Mouse (Mus musculus): ENCODE results near the gene Hspb7. TPM values are rescaled to one million over a fixed set of nuclear protein-coding genes. Genes with fewer than 3 reads are reported as not detected.

Hspb7 gene
- polyA plus RNA-seq, 1 experiment from 2014 or later = 0.04 TPM

DNA sequence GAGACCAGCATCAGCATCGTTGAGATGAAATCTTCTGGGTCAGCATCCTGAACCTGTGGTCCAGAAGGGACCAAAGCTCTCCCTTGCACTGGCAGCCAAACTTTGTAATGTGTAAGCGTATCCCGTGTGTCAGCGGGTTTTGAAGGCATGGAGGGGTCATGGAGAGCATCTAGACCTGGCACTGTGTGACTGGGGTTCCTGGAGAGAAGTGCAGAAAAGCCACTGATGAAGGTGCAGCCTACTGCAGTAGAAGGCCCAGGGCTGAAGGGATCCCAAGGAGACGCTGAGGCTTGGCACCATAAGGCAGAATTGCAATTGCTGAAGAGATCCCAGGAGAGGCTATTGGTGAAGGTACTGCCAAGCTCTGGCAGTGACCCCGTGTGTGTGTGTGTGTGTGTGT, 8.8 kb downstream of the Hspb7 start:
- H3K4me1 ChIP-seq (ENCODE audit: insufficient read depth) = peaks cover 5% of the 10 kb centered on the region; the same call in 1 of the 2 replicates
- no peaks in the 10 kb centered on the region for H3K36me3 ChIP-seq (replicated peaks; ENCODE audit: insufficient read depth, low read length)
- H3K4me3 ChIP-seq (ENCODE audit: low read depth, low read length) = no peak overlapping the region
- peaks cover 12% of the 10 kb centered on the region; the same call in 1 of the 2 replicates for H3K27me3 ChIP-seq (ENCODE audit: insufficient read depth, low read length)
- ATAC-seq = no peak
- no peak for DNase-seq
- H3K27ac ChIP-seq (ENCODE audit: low read depth) = no peak overlapping the region
- H3K9ac ChIP-seq (replicated peaks) = no peak overlapping the region
- 67% methylated on average over 6 of the region's 6 CpGs for WGBS (ENCODE audit: insufficient replicate concordance)
- TF ChIP-seq CTCF (IDR thresholded peaks at IDR 0.05; ENCODE audit: low read depth) = no peak
- no peak for TF ChIP-seq EP300 (IDR thresholded peaks at IDR 0.05; ENCODE audit: low read depth)
- H3K9me3 ChIP-seq (ENCODE audit: low read length) = no peaks in the 10 kb centered on the region
- H3K4me2 ChIP-seq (ENCODE audit: low read depth, low read length) = no peak overlapping the region

DNA sequence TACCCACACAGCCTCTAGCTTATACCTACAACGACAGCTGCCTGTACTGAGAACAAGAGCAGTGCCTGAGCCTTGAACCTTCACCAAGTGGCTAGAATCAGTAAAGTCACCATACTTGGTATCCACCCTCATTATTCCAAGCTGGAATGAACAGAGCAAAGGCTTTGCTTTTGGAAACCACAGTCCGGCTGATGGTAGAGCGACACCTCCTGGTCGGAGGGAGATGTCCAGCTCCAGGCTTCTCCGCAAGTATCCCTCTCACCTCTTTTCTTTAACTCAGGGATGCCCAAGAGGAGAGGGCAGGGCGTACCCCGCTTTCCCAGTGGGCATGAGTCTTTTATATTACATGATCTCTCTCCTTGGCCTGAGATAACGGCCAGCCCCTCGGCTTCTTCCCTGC, 9.3 kb downstream of the Hspb7 start:
- Histone ChIP-seq H3K9me3 (ENCODE audit: low read length) (no peaks in the 10 kb centered on the region), H3K27ac (ENCODE audit: low read depth) (no peak overlapping the region), H3K4me2 (ENCODE audit: low read depth, low read length) (no peak overlapping the region), H3K4me1 (ENCODE audit: insufficient read depth) (peaks cover 5% of the 10 kb centered on the region; the same call in 1 of the 2 replicates), H3K9ac (replicated peaks) (no peak overlapping the region), H3K36me3 (replicated peaks; ENCODE audit: insufficient read depth, low read length) (no peaks in the 10 kb centered on the region), H3K4me3 (ENCODE audit: low read depth, low read length) (no peak overlapping the region), H3K27me3 (ENCODE audit: insufficient read depth, low read length) (peaks cover 11% of the 10 kb centered on the region; the same call in 1 of the 2 replicates)
- TF ChIP-seq CTCF (IDR thresholded peaks at IDR 0.05; ENCODE audit: low read depth) = peak; percentile 68
- no peak for TF ChIP-seq EP300 (IDR thresholded peaks at IDR 0.05; ENCODE audit: low read depth)
- no peak for DNase-seq
- WGBS (ENCODE audit: insufficient replicate concordance) = 55% methylated on average over 9 of the region's 9 CpGs
- no peak for ATAC-seq

DNA sequence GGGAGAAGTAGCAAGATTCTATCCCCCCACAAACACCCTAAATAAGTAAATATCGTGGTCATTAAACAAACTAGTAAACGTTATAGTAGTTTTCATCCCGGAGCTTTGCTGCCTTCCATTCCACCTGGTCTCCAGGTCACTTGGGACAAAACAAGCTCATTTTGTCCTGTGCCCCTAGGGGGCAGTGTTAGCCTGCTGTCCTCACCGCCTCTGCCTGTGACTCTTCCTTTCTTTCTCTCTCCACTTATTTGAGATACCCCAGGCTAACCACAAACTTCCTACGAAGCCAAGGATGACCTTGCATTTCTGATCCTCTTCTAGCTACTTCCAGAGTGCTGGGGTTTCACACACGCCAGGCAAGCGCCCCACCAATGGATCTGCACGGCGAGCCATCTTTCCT, 10.4 kb downstream of the Hspb7 start:
- no peak overlapping the region for H3K4me2 ChIP-seq (ENCODE audit: low read depth, low read length)
- H3K9ac ChIP-seq (replicated peaks) = no peak overlapping the region
- no peak overlapping the region for H3K4me3 ChIP-seq (ENCODE audit: low read depth, low read length)
- H3K36me3 ChIP-seq (replicated peaks; ENCODE audit: insufficient read depth, low read length) = no peaks in the 10 kb centered on the region
- DNase-seq (peak; percentile 82), ATAC-seq (peak; percentile 45; the same call in 1 of the 2 replicates)
- TF ChIP-seq CTCF (IDR thresholded peaks at IDR 0.05; ENCODE audit: low read depth) (peak; percentile 94), EP300 (IDR thresholded peaks at IDR 0.05; ENCODE audit: low read depth) (no peak)
- 28% methylated on average over 9 of the region's 9 CpGs for WGBS (ENCODE audit: insufficient replicate concordance)
- H3K9me3 ChIP-seq (ENCODE audit: low read length) = no peaks in the 10 kb centered on the region
- no peaks in the 10 kb centered on the region; the same call in 1 of the 2 replicates for H3K4me1 ChIP-seq (ENCODE audit: insufficient read depth)
- 0 out of 2 replicates have a peak, but pooled peaks cover under 1% of the 10 kb centered on the region for H3K27me3 ChIP-seq (ENCODE audit: insufficient read depth, low read length)
- no peak overlapping the region for H3K27ac ChIP-seq (ENCODE audit: low read depth)

DNA sequence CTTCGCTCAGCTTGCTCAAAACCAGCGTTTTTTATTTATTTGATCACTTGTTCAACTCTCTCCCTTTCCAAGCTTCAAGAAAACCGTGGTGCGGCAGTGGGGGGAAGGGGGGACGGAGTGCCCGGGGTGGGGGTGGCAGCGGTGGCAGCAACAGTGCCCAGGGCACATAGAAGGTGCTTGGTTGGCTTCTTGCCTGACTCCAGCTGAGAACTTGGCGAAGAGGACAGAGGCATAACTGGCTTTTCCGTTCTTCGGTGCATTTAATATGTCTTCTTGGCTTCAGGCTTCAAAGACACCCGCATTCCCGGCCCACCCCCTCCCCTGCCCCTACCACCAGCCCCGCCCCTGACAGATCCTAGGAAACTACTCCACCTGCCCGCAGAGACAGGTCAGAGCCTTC, 12.1 kb downstream of the Hspb7 start:
- H3K9ac ChIP-seq (replicated peaks) = no peak overlapping the region
- no peak overlapping the region for H3K4me2 ChIP-seq (ENCODE audit: low read depth, low read length)
- DNase-seq = no peak
- no peaks in the 10 kb centered on the region for H3K9me3 ChIP-seq (ENCODE audit: low read length)
- TF ChIP-seq CTCF (IDR thresholded peaks at IDR 0.05; ENCODE audit: low read depth) (no peak), EP300 (IDR thresholded peaks at IDR 0.05; ENCODE audit: low read depth) (no peak)
- H3K27me3 ChIP-seq (ENCODE audit: insufficient read depth, low read length) = no peaks in the 10 kb centered on the region
- WGBS (ENCODE audit: insufficient replicate concordance) = 61% methylated on average over 11 of the region's 14 CpGs
- no peak for ATAC-seq
- no peaks in the 10 kb centered on the region for H3K36me3 ChIP-seq (replicated peaks; ENCODE audit: insufficient read depth, low read length)
- no peaks in the 10 kb centered on the region for H3K4me1 ChIP-seq (ENCODE audit: insufficient read depth)
- H3K4me3 ChIP-seq (ENCODE audit: low read depth, low read length) = no peak overlapping the region
- H3K27ac ChIP-seq (ENCODE audit: low read depth) = no peak overlapping the region

DNA sequence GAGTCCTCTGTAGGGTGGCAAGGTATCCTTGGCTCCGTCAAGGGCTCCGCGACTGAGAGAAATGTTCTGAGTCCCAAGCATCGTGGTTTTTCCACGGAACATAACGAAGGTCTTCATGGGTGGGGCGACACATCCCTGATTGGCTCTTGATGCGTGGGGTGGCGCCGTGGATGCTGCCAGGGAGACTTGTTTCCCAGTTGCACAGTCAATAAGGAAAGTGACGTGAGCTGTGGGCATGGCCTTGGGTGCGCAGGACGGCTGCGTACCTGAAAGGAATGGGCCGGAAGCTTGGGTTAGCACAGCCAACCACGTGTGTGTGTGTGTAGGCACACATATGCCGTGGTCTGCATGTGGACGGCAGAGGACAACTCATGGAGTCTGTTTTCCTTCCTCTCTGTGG, 12.6 kb downstream of the Hspb7 start:
- no peak overlapping the region for H3K4me2 ChIP-seq (ENCODE audit: low read depth, low read length)
- no peak for DNase-seq
- no peaks in the 10 kb centered on the region for H3K27me3 ChIP-seq (ENCODE audit: insufficient read depth, low read length)
- H3K4me3 ChIP-seq (ENCODE audit: low read depth, low read length) = no peak overlapping the region
- no peak overlapping the region for H3K9ac ChIP-seq (replicated peaks)
- no peak overlapping the region for H3K27ac ChIP-seq (ENCODE audit: low read depth)
- no peaks in the 10 kb centered on the region for H3K4me1 ChIP-seq (ENCODE audit: insufficient read depth)
- TF ChIP-seq CTCF (IDR thresholded peaks at IDR 0.05; ENCODE audit: low read depth) (no peak), EP300 (IDR thresholded peaks at IDR 0.05; ENCODE audit: low read depth) (no peak)
- H3K9me3 ChIP-seq (ENCODE audit: low read length) = no peaks in the 10 kb centered on the region
- ATAC-seq = no peak
- H3K36me3 ChIP-seq (replicated peaks; ENCODE audit: insufficient read depth, low read length) = no peaks in the 10 kb centered on the region
- WGBS (ENCODE audit: insufficient replicate concordance) = 80% methylated on average over 18 of the region's 18 CpGs

DNA sequence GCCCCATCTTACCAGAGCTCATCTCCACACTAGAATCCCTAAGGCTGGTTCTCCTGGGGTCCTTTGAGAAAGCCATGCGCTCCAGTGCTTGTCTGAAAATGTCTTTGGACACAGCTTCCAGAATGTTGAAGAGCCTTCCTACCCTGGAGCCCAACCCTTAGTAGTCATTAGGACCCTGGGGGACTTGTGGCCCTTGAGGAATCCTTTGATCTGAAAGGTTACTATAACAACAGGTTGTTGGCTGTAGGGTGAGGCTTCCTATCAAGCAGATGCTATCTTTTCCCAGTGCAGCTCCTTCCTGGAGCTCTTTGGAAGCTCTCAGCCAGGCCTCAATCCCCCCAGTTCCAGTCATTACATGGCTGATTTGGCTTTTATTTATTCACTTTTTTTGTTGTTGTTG, 15.4 kb downstream of the Hspb7 start, which contains the start of gene Srarp:
Srarp (minus strand) TSS at position 132 of the 400 bp plus-strand sequence.
- Histone ChIP-seq H3K4me1 (ENCODE audit: insufficient read depth) (no peaks in the 10 kb centered on the region), H3K9me3 (ENCODE audit: low read length) (no peaks in the 10 kb centered on the region), H3K9ac (replicated peaks) (no peak within 1 kb of the TSS), H3K36me3 (replicated peaks; ENCODE audit: insufficient read depth, low read length) (no peaks in the 10 kb centered on the region), H3K27me3 (ENCODE audit: insufficient read depth, low read length) (no peaks in the 10 kb centered on the region), H3K27ac (ENCODE audit: low read depth) (no peak within 1 kb of the TSS), H3K4me3 (ENCODE audit: low read depth, low read length) (no peak within 1 kb of the TSS), H3K4me2 (ENCODE audit: low read depth, low read length) (no peak within 1 kb of the TSS)
- 70% methylated on average over 1 of the region's 1 CpGs for whole genome bisulfite sequencing (ENCODE audit: insufficient replicate concordance)
- ATAC-seq (no peak), DNase-seq (no peak)
- no peak for TF ChIP-seq EP300 (IDR thresholded peaks at IDR 0.05; ENCODE audit: low read depth)
- no peak for TF ChIP-seq CTCF (IDR thresholded peaks at IDR 0.05; ENCODE audit: low read depth)

Measured in liver, postnatal 0 days (tissue).